Mouse (Mus musculus): ENCODE measurements around the gene Sh3rf1. TPM values are rescaled to one million over a fixed set of nuclear protein-coding genes. Genes with fewer than 3 reads are reported as not detected.

Gene Sh3rf1
- polyA plus RNA-seq, 1 experiment from 2014 or later: 20.8 TPM

DNA sequence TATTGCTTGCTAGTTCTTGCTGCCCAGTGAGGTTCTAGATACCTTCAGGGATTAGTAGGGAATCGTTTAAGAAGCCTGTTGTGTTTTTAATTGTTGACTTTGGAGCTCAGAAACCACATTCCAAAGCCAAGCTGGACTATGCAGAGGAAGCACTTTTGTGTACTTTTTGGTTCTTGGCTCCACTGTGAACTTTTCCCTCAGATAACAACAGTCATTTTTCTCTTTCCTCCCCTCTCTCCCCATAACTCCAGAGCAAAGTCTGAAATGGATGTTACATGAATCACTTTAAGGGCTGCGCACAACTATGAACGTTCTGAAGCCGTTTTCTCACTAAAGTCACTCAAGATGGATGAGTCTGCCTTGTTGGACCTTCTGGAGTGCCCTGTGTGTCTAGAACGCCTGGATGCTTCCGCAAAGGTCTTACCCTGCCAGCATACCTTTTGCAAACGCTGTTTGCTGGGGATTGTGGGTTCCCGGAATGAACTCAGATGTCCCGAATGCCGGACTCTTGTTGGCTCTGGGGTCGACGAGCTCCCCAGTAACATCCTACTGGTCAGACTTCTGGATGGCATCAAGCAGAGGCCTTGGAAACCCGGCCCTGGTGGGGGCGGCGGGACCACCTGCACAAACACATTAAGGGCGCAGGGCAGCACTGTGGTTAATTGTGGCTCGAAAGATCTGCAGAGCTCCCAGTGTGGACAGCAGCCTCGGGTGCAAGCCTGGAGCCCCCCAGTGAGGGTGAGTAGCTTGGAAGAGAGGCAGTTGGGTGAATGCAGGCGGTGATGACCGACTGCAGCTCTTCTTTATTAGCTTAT, 2.1 kb downstream of the Sh3rf1 start:
- 34% methylated on average over 20 of the region's 20 CpGs for WGBS
- ATAC-seq (ENCODE audit: low FRiP score): no peak
- Histone ChIP-seq H3K9me3 (replicated peaks) (no peaks in the 10 kb centered on the region), H3K4me3 (replicated peaks) (peak overlapping the region; percentile 62), H3K9ac (replicated peaks) (peak overlapping the region; percentile 66), H3K4me2 (peak overlapping the region; percentile 85), H3K27ac (replicated peaks) (no peak overlapping the region), H3K36me3 (no peaks in the 10 kb centered on the region), H3K27me3 (replicated peaks) (no peaks in the 10 kb centered on the region), H3K4me1 (peaks cover 46% of the 10 kb centered on the region)

DNA sequence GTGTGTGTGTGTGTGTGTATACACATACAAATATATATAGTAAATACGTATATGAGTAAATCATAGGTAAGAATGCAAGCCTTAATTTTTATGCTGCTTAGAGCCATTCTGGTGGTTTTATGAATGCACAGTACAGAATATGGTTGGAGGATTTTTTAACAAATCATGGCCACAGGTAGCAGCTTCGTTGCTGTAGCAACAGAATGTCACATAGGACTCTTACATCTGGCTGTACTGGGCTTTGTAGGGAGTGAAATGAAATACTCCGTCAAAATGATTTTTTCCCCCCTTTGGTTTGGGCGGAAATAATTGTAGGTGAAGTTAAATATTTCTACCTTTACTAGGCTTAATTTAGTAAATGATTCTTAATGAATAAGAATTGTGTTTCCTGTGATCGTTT, 3.0 kb downstream of the Sh3rf1 start:
- no peak for ATAC-seq (ENCODE audit: low FRiP score)
- H3K4me2 ChIP-seq: peak overlapping the region; percentile 85
- no peaks in the 10 kb centered on the region for H3K27me3 ChIP-seq (replicated peaks)
- no peak overlapping the region for H3K27ac ChIP-seq (replicated peaks)
- H3K36me3 ChIP-seq: no peaks in the 10 kb centered on the region
- 56% methylated on average over 5 of the region's 5 CpGs for WGBS
- H3K9me3 ChIP-seq (replicated peaks): no peaks in the 10 kb centered on the region
- H3K4me3 ChIP-seq (replicated peaks): peak overlapping the region; percentile 62
- H3K4me1 ChIP-seq: peaks cover 46% of the 10 kb centered on the region
- no peak overlapping the region for H3K9ac ChIP-seq (replicated peaks)

DNA sequence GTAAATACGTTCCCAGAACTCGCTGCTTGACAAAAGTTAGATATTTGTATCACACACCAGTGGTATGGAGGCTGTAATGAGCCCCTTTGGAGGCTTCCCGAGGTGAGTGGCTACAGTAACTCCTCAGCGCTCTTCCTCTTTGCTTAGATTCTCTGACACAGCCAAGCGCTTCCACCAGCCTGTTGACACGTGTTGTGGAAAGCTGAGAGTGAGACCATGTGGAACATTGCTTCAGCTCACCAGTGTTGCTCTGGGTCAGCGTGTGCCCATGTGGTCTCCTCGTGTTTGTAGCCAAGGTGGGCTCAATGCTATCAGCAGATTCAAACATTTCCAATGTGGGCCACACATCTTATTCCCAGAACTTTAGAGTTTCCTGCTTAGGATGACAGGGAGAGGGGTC, 5.0 kb downstream of the Sh3rf1 start:
- no peak for ATAC-seq (ENCODE audit: low FRiP score)
- H3K4me3 ChIP-seq (replicated peaks): 0 out of 2 replicates have a peak overlapping the region, but pooled peaks have one; percentile 16
- H3K4me2 ChIP-seq: peak overlapping the region; percentile 85
- peaks cover 44% of the 10 kb centered on the region for H3K4me1 ChIP-seq
- WGBS: 72% methylated on average over 8 of the region's 8 CpGs
- no peak overlapping the region for H3K9ac ChIP-seq (replicated peaks)
- no peak overlapping the region for H3K27ac ChIP-seq (replicated peaks)
- H3K27me3 ChIP-seq (replicated peaks): no peaks in the 10 kb centered on the region
- H3K36me3 ChIP-seq: no peaks in the 10 kb centered on the region
- H3K9me3 ChIP-seq (replicated peaks): no peaks in the 10 kb centered on the region

DNA sequence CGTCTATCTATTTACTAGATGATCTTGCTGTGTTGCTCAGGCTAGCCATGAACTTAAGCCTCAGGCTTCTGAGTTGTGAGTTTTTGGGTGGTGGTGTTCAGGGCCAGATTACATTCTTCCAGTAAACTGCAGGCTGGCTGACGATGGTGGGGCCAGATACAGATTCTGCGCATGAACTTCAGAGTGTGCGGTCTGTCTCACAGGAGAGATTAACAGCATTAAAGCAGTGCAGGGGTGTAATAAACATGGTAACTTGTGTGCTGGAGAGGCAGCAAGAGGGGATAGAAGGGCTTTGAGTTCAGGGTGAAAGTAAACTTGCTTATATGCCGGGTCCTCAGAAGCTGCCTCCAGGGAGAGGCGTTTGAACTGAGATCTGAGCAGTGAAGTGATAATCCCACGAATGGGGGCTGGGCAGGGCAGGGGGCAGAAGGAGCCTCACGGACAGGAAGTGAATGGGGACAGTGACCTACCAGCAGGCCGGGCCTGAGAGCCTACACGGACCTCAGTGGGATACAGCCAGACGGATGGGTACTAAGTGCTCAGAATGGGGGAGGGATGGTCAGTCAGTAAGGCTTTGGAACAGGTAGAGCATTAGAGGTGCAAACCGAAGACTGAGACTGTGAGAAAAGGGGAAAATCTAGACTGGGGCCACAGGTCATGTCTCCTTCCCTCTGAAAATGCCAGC, 6.0 kb downstream of the Sh3rf1 start:
- Histone ChIP-seq H3K4me1 (peaks cover 43% of the 10 kb centered on the region), H3K4me2 (peak overlapping the region; percentile 23), H3K27me3 (replicated peaks) (no peaks in the 10 kb centered on the region), H3K27ac (replicated peaks) (no peak overlapping the region), H3K4me3 (replicated peaks) (no peak overlapping the region), H3K9ac (replicated peaks) (no peak overlapping the region), H3K36me3 (no peaks in the 10 kb centered on the region), H3K9me3 (replicated peaks) (no peaks in the 10 kb centered on the region)
- no peak for ATAC-seq (ENCODE audit: low FRiP score)
- 65% methylated on average over 12 of the region's 12 CpGs for WGBS

DNA sequence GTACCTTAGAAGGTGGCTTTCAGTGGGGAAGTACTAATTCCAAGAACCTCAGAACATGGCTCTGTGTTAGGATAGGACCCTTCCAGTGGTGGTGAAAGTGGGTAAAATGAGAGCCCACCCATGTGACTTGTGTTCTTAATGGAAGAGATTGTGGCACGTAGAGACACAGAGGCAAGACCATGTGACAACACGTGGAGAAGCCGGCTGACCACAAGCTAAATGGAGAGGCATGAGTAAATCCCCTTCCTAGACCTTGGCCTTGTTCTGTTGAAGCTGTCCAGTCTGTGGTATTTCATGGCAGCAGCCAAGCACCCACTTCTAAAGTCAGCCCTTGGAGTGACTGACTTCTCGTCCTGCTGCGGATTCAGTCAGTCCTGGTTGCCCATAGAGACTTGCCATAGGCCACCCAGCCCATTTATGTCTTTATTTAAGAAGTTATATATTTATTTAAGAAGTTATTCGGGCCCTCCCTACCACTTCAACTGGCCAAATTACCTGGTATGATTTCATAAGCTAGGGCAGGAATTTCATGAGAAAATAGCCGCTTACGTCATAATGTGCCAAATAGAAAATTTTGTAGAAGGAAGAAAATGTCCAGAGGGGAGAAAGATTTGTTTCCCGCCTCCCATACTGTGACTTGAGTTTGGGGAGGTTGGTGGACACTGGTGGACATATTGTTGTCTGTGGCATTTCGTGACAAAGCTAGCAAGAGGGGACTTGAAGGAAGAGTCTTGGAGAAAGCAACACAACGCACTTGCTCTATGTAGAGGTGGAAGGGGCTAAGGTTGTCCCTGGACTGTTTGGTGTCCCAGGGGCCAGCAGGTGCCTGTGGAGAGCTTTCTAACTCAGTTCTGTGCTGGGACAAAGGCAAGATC, 7.4 kb downstream of the Sh3rf1 start:
- H3K4me2 ChIP-seq: no peak overlapping the region
- peaks cover 38% of the 10 kb centered on the region for H3K4me1 ChIP-seq
- no peaks in the 10 kb centered on the region for H3K36me3 ChIP-seq
- no peaks in the 10 kb centered on the region for H3K9me3 ChIP-seq (replicated peaks)
- ATAC-seq (ENCODE audit: low FRiP score): no peak
- 97% methylated on average over 11 of the region's 11 CpGs for WGBS
- no peak overlapping the region for H3K27ac ChIP-seq (replicated peaks)
- no peak overlapping the region for H3K9ac ChIP-seq (replicated peaks)
- no peak overlapping the region for H3K4me3 ChIP-seq (replicated peaks)
- H3K27me3 ChIP-seq (replicated peaks): no peaks in the 10 kb centered on the region

DNA sequence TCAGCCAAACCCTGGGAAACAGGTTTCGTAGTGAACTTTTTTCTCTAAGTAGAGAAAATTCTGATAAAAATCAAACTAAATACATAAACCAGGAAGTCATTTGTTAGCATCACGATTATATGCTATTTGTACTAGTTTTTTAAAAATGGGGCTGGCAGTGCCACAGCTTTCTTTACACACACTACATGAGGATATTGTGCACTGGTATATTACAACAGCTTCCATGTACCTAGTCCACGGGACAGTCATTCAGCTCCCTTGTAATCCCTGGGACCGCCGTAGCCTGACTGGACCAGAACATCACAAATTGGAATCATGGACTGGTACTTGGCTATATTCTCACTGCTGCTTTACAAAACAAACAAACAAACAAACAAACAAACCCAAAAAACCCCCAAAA, 11.8 kb downstream of the Sh3rf1 start:
- Histone ChIP-seq H3K4me2 (no peak overlapping the region), H3K4me3 (replicated peaks) (no peak overlapping the region), H3K4me1 (peaks cover 16% of the 10 kb centered on the region; the same call in 1 of the 2 replicates), H3K9me3 (replicated peaks) (no peaks in the 10 kb centered on the region), H3K27me3 (replicated peaks) (no peaks in the 10 kb centered on the region), H3K27ac (replicated peaks) (no peak overlapping the region), H3K9ac (replicated peaks) (no peak overlapping the region), H3K36me3 (no peaks in the 10 kb centered on the region)
- ATAC-seq (ENCODE audit: low FRiP score): no peak
- 93% methylated on average over 5 of the region's 5 CpGs for WGBS

DNA sequence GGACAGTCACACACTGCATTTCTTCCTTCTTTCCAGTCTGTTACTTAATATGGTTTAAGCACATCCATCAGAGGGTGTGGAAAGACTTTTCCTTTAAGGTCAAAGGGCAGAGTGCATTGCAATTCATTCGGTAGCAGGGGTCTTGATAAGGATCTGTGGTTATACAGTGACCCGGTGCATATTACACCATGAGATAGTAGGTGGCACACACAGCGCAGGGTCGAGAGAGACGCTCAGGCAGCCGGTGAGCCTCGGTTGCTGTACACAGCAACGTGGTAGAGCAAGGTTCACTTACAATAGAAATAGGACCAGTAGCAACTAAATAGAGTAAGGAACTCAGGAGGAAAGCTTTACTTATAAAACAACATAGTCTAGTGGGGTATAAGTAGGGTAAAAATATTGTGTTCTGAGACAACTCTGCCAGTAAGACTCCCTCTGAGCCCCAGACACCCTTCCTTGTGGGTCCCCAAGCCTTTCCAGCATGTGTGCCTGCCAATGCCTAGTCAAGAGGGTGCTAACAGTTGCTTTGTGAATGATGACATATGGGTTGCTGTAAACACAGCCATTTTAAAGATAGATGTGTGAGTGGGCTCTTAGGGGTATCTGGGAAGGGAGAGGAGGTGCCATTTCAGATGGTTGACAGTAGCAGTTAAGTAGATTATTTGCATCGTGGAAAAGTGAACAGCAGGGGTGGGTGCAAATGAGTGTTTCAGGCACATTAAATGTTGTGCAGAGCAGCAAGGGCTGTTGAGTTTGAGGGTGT, 13.0 kb downstream of the Sh3rf1 start:
- Histone ChIP-seq H3K4me2 (no peak overlapping the region), H3K4me3 (replicated peaks) (no peak overlapping the region), H3K27ac (replicated peaks) (no peak overlapping the region), H3K36me3 (no peaks in the 10 kb centered on the region), H3K4me1 (peaks cover 16% of the 10 kb centered on the region; the same call in 1 of the 2 replicates), H3K9ac (replicated peaks) (no peak overlapping the region), H3K27me3 (replicated peaks) (no peaks in the 10 kb centered on the region), H3K9me3 (replicated peaks) (no peaks in the 10 kb centered on the region)
- no peak for ATAC-seq (ENCODE audit: low FRiP score)
- 73% methylated on average over 9 of the region's 9 CpGs for WGBS

DNA sequence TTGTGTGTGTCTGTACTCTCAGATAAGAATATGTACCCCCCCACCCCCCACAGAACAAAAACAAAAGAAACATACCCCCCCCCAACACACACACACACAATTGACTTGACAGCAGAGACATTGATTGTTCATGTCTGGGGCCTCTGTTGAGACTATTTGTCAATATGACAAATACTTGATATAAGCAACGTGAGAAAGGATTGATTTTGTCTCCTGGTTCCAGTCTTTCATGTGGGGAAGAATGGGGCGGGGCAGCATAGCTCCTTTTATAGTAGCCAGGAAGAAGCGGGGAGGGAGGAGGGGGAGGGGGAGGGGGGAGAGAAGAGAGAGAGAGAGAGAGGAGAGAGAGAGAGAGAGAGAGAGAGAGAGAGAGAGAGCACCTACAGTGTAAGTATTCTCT, 15.9 kb downstream of the Sh3rf1 start:
- H3K9ac ChIP-seq (replicated peaks): no peak overlapping the region
- peaks cover 13% of the 10 kb centered on the region; the same call in 1 of the 2 replicates for H3K4me1 ChIP-seq
- no peak overlapping the region for H3K4me3 ChIP-seq (replicated peaks)
- no peaks in the 10 kb centered on the region for H3K9me3 ChIP-seq (replicated peaks)
- H3K4me2 ChIP-seq: no peak overlapping the region
- H3K27ac ChIP-seq (replicated peaks): no peak overlapping the region
- H3K36me3 ChIP-seq: no peaks in the 10 kb centered on the region
- no peak for ATAC-seq (ENCODE audit: low FRiP score)
- WGBS: 60% methylated on average over 2 of the region's 3 CpGs
- H3K27me3 ChIP-seq (replicated peaks): no peaks in the 10 kb centered on the region

DNA sequence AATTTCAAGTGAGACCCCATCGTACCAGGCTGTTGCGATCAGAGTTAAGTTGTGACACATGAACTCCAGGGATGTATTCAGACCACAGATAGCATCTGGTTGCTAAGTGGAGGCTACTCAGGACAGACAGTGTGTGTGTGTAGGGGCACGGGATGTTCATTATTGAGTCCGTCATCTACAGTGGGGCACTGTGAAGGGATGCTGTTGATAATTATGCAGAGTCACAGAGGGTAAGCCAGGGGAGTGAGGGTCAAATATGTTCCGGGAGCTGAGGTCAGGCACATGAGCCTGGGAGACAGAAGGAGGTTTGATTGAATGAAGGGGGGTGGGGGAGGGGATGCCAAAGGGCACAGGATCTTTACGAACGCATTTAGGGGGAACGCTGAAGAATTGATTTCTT, 17.6 kb downstream of the Sh3rf1 start:
- H3K27me3 ChIP-seq (replicated peaks): no peaks in the 10 kb centered on the region
- 76% methylated on average over 8 of the region's 8 CpGs for WGBS
- ATAC-seq (ENCODE audit: low FRiP score): no peak
- H3K36me3 ChIP-seq: no peaks in the 10 kb centered on the region
- 0 out of 2 replicates have a peak, but pooled peaks cover 7% of the 10 kb centered on the region for H3K4me1 ChIP-seq
- H3K9ac ChIP-seq (replicated peaks): no peak overlapping the region
- H3K9me3 ChIP-seq (replicated peaks): no peaks in the 10 kb centered on the region
- H3K27ac ChIP-seq (replicated peaks): no peak overlapping the region
- H3K4me2 ChIP-seq: no peak overlapping the region
- no peak overlapping the region for H3K4me3 ChIP-seq (replicated peaks)

DNA sequence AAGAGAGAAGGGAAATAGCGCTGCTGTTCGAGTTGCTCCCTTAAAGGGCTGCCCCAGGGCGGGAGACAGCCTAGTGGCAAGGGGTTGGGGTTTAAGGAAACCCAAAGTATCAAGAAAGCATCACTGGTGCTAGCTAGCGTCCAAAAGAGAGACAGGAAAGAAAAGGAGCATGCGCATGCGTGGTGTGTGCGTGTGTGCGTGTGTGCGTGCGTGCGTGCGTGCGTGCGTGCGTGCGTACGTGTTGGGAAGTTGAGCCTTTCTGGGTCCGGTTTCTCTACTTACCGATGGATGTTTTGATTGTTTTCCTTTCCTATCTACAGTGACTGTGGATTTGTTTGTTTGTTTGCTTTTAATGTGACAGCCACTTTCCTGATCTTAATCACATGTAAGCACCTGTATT, 19.2 kb downstream of the Sh3rf1 start:
- Histone ChIP-seq H3K4me3 (replicated peaks) (no peak overlapping the region), H3K9ac (replicated peaks) (no peak overlapping the region), H3K4me2 (no peak overlapping the region), H3K36me3 (no peaks in the 10 kb centered on the region), H3K9me3 (replicated peaks) (no peaks in the 10 kb centered on the region), H3K27ac (replicated peaks) (no peak overlapping the region), H3K4me1 (peaks cover 5% of the 10 kb centered on the region), H3K27me3 (replicated peaks) (no peaks in the 10 kb centered on the region)
- ATAC-seq (ENCODE audit: low FRiP score): no peak
- WGBS: 97% methylated on average over 19 of the region's 19 CpGs

DNA sequence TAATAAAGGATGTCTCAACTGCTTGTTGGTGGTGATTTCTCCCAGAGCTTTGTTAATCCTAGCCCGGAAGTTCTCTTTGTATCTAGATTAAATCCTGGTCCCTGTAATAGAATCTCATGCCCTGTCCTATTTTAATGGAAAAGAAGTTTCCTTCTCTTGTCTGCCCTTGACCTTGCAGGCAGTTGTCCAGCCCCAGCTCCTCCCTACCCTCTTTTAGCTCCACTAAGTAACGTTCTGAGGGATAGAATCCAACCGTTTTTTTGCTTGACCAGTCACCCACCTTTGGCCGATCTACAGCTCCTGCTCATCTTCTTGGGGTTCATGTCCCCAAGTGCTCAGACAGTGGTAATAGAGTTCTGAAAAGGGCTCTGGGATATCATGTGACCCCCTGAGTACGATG, 19.8 kb downstream of the Sh3rf1 start:
- 91% methylated on average over 5 of the region's 5 CpGs for WGBS
- H3K9me3 ChIP-seq (replicated peaks): no peaks in the 10 kb centered on the region
- ATAC-seq (ENCODE audit: low FRiP score): no peak
- H3K36me3 ChIP-seq: no peaks in the 10 kb centered on the region
- H3K27ac ChIP-seq (replicated peaks): no peak overlapping the region
- no peak overlapping the region for H3K9ac ChIP-seq (replicated peaks)
- no peak overlapping the region for H3K4me2 ChIP-seq
- peaks cover 6% of the 10 kb centered on the region for H3K4me1 ChIP-seq
- H3K27me3 ChIP-seq (replicated peaks): no peaks in the 10 kb centered on the region
- no peak overlapping the region for H3K4me3 ChIP-seq (replicated peaks)
